Mouse (Mus musculus): ENCODE data around the gene Satb1.

Gene Satb1

DNA sequence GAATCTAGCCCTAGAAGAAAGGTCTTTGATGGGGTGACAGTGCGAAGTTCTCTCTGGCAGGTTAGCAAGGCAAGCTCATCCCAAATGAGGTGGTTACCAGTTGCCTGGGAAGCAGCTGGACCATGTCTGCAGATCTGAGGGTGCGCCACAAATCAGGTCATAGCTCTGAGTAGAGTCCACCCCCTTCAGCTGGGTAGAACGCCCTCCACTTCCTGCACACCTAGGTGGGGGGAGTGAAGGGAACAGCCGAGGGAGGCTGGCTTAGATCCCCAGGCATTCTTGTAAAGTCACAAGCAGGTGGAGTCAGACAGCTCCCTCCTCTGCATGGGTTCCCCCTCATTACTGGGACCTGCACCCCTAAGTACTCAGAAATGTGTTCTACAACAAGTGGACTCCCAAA is 6.6 kb downstream of the Satb1 start:
- DNase-seq (ENCODE audit: extremely low spot score, low read depth, low spot score) = no peak

DNA sequence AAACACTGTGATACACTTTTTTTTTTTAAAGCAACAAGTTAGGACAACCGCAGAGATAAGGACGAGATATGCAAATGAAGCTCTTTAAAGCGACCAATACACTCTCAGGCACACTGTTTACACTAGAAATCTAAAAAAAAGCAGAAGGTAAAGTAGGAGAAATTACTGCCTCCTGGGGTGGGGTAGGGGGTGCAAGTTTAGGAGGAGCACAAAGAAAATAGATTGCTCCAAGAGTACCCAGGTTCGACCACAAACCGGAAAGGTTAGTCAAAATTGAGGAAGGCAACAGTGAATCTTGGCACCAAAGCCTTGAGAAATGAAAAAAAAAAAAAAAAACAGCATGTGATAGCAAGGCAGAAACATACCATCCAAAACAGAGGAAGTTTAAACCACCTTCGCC is 18.8 kb downstream of the Satb1 start:
- DNase-seq (ENCODE audit: extremely low spot score, low read depth, low spot score) = no peak

DNA sequence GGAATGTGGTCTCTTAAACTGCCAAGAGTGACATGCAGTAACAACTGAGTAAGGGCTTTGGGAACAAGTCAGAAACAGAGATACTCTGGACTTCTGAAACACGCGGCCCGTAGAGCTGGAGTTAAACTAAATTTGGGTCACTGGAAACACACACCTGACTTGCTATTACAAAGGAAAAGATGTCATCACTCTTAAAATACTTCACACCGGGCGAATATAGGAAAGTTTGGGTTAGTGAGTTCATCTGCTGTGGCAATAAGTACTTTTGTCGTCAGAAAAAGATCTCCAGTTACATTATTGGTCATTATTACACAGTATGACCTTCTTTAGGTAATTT is 19.3 kb downstream of the Satb1 start:
- no peak for DNase-seq (ENCODE audit: extremely low spot score, low read depth, low spot score)

DNA sequence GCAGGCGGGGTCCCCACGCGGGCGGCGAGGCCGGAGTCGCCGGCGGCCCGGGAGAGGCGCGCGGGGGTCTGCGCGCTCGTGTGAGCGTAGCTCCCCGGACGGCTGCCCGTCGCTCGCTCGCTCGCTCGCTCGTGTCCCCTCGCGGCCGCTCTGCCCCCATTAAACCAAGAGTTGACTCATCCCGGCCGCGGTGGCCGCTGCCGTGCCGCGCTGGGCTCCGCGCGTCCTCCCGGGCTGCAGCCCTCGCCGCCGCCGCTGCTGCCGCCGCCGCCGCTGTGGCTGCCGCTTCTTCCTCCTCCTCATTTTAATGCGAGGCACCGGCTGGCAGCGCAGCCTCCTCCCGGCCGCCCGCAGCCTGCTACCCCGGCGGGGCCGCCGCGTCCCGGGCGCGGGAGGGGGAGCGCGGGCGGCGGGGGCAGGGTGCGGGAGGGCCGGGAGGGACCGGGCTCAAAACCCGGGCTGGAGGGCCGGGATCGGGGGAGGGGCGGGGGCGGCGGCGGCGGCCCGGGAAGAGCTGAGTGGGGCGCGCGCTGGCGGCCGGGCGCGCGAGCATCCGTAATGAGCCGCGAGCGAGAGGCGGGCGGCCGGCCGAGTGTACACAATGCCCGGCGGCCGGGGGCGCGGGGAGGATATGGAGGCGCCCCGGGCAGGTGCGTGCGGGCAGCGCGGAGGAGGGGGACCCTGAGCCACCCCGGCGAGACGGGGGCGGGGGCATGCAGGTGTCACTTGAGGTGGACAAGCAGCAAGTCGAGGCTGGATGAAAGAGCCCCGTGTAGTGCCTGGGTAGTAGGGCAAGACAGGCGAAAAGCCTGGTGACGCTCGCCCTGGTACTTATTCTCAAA is 19.9 kb downstream of the Satb1 start:
- no peak for DNase-seq (ENCODE audit: extremely low spot score, low read depth, low spot score)

DNA sequence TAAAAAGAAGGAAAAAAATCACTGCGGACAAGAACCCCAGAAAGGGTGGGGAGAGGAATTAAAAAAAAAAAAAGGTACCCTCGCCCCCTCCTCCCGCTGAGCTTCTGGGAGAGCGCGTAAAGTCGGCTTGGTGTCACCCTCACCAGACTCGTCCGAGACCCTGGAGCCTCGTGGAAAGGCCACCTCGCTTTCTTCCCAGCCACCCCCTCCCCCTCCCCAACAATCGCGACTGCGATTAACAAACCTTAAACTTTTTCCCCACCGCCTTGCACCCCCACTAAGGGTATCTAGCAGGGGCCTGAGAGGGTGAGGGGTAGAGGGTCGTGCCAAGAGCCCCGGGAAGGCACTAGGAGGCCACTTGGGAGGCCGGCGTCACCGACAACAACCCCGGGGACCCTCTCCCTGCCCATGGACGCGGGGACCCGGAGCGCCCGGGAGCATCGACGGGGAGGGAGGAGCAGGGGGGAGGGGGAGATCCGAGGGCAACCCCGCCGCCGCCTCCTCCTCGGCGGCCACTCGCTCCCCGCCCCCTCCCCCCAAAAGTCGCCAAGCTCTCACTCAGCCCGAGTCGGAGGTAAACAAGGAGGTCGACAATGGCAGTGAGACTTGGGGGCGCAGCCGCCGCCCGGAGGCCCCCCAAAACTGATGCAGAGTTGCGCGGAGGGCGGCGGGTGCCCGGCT is 20.7 kb downstream of the Satb1 start:
- DNase-seq (ENCODE audit: extremely low spot score, low read depth, low spot score) = no peak

DNA sequence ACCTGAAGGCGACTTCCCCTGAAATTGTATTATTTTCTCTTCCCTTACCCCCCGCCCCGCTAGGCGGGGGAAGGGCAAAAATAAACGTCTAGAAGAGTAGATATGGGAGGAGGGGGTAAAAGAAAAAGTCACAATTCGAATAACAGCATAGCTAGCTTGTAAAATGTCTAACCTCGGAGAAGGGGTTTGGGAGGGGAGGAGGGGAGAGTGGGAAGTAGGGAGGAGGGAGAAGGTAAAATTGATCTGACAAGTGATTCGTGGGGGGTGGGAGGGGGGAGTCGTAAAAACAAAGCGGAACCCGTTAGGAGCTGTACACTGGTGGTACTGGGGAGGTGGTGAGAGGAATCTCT is 21.2 kb downstream of the Satb1 start:
- no peak for DNase-seq (ENCODE audit: extremely low spot score, low read depth, low spot score)

DNA sequence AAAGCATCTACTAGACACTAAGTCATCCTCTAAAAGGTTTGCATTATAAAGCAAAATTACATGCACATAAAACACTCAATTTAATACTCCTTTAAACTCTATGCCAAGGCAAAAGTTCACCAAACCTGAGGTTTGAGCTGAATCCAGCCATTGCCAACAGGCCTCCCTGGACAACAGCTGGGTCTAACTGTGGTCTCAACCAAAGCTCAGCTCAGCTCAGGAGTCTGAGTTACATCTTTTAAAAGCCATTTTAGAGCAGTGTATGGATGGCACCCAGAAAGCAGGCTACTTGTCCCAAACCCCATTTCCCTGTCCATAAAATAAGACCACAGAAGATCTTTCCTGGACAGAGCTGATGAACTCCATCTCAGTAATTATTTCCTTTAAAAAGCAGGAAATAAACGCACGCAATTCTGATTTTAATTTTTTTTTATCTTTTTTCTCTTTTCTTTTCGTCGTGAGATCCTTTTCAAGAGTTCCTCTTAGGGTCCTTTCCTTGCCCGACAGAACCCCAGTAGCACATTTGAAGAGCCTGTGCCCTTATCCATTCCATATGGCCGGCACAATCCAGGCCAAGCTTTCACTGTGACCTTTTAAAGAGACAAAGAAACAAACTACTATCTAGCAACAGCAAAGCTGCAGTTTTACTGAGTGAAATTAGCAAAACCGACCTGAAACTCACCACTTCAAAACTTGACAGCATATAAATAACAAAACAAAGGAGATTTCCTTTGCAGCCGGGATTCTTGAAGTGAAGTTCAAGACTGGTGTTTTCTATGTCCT is 21.8 kb downstream of the Satb1 start:
- no peak for DNase-seq (ENCODE audit: extremely low spot score, low read depth, low spot score)

DNA sequence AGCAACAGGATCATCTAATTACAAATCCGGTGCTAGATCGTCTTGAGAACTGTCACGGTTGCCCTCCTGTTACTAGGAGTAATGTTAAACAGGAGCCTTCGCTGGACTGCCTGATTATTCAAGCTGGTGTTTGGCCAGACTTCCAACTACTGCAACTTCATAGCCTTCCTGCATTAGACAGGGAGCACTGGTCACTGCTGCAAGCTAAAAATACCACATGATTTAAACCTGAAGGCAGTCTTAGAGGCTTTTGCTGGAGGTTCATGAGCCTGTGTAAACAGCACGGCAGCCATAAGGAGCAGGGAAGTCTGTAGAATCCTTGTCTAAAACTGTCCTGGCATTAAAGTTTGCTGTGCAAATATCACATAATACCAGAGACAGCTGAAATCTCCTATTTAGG is 25.7 kb downstream of the Satb1 start:
- DNase-seq (ENCODE audit: extremely low spot score, low read depth, low spot score) = no peak

DNA sequence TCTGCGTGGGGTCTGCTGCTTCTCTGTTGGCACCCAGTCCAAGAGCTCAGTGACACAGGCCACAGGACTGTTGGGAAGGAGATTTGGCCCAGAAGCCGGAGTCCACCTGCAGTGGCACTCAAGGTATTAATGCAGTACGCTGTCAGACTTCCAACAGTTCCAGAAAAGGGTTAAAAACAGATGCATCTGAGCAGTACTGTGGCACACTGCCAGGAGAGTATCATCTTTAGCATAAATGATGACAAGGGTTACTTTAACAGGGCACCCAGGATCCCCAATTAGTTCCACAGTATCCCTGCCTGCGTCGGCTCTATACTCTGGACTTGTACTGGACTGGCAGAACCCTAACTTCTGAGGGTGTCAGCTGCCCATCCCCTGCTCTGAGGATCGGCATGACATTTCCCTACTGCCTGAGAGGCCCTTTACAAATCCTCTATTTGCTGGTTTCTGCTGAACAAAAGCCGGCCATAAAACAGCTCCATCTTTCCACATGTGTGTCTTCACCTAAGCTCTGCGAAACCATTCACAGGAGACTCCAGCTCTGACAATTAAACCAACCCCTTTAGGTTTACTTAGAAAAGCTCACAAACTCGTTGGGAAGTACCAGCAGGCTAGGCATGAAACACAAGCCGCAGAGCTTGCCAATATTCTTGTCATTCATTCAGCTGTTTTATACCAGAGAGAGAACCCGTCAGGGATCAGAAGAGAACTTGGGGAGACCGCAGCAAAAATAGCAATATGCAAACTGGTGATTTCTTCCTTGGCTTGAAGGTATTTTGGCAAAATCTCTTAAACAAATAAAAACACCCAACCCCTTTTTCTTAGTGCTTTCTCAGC is 26.7 kb downstream of the Satb1 start:
- DNase-seq (ENCODE audit: extremely low spot score, low read depth, low spot score) = no peak

DNA sequence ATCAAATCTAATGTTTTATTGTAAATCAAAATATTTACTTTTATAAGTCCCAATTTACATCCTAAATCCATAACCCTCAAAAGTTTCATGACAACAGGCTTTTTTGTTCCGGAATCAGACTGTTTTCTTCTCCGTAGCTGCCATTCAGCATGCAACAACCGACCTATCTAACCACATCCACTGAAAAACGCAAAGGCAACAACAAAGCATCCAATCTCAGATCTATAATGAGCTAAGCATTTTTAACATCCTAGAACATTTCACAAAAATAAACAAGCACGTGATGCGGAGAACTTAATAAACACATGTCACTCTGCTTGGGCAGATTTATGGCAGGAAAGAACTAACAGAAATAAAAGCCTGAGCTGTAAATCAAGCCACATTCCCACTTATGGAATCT is 32.9 kb downstream of the Satb1 start:
- no peak for DNase-seq (ENCODE audit: extremely low spot score, low read depth, low spot score)

DNA sequence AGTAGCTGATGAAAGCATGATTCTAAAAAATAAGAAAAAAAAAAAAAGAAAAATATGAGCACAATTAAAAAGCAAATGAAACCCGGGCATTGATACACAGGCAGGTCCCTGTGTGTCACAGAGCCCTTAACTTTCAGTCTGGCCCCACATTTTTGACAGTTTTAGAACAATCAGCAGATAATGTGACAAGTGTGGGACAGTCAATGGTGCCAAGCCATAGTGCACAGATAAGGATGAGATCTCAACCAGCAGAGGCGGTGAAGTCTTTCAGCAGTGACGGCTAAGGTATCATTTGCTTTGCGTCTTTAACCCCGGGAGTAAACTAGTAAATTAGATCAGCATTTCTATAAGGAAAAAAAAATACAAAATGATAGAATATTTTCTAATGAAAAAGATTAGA is 36.6 kb downstream of the Satb1 start:
- no peak for DNase-seq (ENCODE audit: extremely low spot score, low read depth, low spot score)

DNA sequence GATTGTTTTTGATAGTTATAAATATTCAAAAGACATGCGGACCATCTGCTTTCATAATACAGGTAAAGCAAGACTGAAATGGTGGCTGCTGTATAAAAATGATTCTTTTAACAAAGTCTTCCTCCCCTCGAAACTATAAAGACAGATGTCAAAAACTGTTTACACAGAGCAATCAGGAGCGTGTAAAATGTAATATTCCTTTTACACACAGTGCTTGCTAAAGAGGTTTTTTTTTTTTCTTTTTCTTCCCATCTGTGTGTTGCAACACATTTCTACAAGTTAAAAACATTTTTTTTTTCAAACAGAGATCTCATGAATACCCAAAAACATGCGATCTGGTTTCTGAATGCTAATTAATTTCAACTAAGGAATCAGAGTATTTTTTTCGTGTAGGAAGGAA is 41.9 kb downstream of the Satb1 start:
- DNase-seq (ENCODE audit: extremely low spot score, low read depth, low spot score) = no peak

DNA sequence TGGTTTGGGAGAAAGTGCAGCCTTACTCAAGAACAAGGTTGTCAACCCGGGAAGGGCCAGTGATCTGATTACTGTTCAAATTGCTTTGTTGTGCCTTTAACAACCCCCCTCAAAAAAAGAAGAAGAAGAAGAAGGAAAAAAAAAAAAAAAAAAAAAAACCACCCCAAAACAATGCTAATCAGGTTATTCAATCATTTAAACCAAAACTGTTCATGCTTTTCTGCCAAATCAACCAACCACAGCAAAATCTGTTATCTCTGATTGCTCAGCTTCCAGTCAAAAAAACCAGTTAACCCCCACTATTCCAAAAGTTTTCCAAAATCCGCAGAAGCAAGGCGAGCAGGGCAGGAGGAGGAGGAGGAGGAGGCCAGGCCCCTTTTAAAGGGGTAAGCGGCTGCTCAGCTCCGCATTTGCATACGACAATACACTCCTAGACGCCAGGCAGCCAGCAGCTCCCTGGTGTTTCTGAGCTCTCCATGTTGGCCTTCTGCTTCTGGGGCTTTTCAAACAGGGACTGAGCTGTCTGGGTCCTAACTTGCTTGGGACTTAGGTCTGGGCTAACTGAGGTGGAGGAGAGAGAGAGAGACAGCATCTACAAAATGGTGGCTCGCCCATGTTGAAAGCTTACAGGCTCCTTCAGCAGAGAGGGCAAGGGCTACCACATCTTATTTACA is 42.6 kb downstream of the Satb1 start:
- DNase-seq (ENCODE audit: extremely low spot score, low read depth, low spot score) = no peak

DNA sequence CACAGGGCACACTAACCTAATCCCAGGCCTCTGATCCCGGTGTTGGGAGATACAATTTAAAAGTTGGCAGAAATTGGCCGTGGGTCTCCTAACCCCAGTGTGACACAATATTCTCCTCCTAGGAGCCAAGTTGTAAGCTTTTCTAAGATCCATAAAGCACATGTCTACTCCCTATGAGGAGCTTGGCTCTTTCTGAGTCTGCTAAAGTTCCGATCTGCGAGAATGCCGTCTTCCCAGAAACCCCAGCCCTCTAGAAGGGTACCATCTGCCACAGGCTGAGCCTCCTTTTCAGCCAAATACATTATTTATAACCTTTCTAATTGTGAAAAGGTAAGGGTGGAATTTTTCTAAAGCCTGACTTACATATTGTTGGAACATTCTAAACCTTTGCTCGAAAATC is 43.3 kb downstream of the Satb1 start:
- no peak for DNase-seq (ENCODE audit: extremely low spot score, low read depth, low spot score)

DNA sequence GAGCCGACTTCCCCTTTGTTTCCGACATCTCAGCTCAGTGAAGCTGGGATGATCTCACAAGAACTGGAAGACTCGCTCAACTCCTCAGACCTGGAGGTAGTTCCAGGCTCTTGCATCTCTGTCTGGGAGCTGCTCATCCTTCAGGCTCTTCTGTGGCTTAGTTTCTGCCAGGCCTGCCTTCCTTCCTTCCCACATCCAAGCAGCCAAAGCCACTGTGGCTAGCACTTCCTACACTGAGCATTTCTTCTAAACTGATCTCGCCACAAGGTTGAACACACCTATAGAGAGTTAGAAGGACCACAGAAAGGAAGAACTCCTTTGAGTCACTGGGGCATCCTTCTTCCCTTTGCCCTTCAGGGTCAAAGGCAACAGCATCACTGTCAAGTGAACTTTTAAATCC is 44.0 kb downstream of the Satb1 start:
- DNase-seq (ENCODE audit: extremely low spot score, low read depth, low spot score) = no peak

DNA sequence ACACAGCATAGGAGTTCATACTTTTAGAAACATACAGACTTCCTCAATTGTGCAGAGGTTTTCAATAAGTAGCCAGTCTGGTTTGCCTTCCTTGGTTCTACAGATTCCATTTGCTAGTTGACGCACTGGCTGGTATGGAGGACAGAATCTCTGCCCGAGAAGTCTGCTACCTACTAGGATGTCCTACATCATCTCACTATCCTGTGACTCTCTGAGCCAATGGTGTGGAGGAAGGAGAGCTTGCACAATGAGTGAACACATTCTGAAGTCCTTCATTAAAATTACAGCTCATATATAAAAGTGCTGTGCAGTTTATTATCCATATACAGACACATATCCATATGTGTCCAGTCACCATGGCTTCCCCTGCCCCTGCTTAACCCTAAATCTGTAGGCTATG is 45.1 kb downstream of the Satb1 start:
- DNase-seq (ENCODE audit: extremely low spot score, low read depth, low spot score) = no peak

DNA sequence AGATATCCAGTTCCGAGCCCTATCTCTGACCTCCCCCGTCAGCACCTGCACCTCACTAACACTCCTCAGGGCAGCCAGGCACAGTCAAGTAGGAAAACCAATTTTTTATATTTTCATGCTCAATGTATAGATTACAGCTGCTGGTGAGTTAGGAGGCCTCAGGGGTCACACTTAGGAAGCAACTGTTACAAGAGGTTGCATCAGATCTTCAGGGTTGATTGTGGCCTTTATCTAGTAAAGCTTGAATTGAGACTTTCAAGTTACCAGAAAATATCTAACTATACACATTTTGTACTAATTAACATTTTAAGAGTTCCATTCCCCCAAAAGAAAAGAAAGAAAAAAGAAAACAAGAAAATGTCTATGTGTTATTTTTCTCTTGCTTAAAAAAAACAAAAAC is 47.0 kb downstream of the Satb1 start:
- no peak for DNase-seq (ENCODE audit: extremely low spot score, low read depth, low spot score)

DNA sequence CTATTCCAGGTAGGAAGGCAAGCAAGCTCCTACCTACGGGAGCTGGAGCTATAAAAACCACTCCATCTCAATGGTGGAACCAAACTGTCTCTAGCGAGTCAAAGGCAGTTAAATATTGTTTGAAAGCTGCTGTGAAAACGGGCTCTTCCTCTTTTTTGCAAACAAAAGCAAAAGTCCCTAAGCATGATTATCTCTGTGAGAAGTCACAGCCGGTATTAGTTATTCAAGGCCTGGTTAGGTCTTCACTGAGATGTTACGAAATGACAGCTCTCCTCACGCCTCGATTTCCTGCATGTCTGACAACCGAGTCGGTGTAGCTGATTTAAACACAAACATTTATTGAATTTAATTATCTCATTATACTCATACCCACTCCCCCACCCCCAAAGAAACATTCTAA is 48.2 kb downstream of the Satb1 start:
- DNase-seq (ENCODE audit: extremely low spot score, low read depth, low spot score) = no peak

DNA sequence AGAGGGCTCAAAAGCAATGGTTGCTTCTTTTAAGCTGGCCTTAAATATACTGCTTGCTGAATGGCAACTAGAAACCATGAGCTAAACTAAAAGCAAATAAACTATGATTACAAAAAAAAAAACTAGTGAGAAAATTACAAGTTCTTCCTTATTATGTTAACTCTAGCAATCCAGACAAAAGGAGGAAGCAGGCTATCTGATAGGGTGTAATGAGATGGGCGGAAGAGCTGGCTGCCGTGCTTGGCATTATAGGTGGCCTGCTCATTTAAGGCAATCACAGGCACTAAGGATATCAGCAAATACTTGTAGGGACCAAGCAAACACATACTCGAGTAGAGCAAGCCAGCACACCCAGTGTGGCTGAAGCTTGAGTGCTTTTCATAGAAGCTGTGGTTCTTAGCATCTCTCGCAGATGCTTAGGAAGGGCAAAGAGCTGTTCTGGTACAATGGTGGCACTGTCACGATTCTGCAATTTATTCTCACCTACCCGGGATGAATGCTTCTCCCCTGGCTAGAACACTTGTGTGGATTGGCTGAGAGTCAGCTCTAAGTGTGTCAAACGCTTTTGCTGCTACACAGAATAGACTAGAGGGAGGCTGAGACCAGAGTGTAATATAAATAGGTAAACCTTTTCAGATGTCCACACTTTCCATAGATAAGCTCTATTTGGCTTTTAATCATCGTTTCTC is 49.4 kb downstream of the Satb1 start:
- DNase-seq (ENCODE audit: extremely low spot score, low read depth, low spot score) = no peak

DNA sequence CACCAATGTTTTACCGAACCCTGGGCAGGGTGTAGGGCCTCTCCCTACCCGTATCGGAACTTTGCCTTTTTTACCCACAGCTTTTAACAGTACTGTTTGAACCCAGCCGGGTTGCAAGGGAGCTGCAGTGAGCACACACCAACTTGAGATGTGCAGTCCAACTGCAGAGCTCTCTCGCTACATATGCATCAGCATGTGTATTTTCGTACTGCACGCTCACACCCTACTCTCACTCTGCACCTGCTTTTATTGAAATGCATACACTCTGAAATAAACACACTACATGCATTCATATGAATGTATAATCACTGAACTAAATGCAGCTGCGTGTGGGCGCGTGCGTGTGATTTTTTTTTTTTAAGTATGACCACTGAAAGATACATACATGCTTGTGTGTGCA is 53.1 kb downstream of the Satb1 start:
- DNase-seq (ENCODE audit: extremely low spot score, low read depth, low spot score) = no peak

All from hindlimb bud, embryonic 11.5 days (tissue).